Mouse (Mus musculus) urinary bladder, postnatal 10 days (tissue): ENCODE data around the gene Alx3.
A peak's percentile ranks its signal among the peaks of the same experiment; 100 is the strongest.
"Not testable (repeated sequence)": the region's sequence is repeated elsewhere in the genome, so short reads cannot be mapped to it uniquely, and the experiment has no call there.

Source experiments
- DNase-seq: peaks from one replicate; pipeline ENCODE4 v3.0.0; 2022; ENCODE audit warnings: low spot score

Alx3 gene

GRCm38 (mm10) chr3:107624424-107624823 is 29.6 kb downstream of the Alx3 start:
- no peak for DNase-seq

DNA sequence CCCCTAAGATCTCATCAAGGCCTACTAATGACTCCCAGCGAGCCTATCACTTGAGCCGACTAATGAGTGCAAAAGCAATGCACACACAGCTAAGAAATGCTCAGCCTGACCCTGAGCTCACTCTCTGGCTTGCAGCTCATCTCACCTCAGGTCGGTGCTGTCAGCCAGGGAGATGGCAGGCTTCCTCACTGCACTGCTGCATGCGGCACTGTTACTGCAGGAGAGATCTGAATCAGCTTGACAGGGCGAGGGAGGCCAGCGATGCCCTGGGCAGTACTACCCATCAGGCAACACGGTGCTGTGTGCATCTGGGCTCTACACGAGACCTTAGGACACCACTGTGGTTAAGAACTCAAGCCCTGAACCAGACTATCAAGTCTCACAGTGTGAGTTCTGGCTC is 30.7 kb downstream of the Alx3 start:
- no peak for DNase-seq

GRCm38 (mm10) chr3:107626751-107627150 is 31.9 kb downstream of the Alx3 start:
- DNase-seq, result no peak

DNA sequence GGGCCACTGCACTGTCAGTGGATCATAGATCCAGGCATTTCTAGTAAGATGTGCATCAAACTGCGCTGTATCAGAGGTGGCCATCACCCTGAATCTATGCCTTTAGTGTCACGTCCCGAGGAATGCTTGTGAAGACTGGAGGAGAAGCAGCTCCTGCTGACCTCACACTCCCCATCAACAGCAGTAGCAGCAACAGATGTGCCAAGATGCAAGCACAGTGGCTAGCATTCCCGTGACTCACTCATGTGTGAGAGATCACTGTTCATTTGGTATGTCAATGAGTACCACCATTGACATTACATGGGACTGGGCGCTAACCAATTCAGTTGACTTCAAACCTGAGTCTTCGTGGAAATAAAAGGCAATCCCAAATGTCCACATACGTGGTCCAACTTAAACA is 32.8 kb downstream of the Alx3 start:
- DNase-seq, result no peak

DNA sequence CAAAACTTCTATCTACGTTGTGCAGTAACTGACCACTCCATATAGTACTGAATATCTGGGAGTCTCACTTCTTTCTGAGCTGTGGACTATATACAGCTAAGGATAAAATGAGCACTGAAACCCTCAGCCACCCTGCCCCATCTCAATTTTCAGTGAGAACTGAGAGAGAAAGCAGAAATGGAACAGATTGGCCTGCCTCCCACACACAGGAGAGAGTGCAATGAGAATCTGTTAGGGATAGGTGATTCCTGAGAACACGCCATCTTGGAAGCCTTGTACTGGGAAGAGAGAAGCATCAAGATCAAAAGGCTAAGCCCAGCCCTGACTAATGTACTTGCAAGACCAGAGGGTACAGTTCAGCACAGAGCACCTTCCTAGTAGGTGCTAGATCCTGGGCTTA is 33.7 kb downstream of the Alx3 start:
- no peak for DNase-seq

DNA sequence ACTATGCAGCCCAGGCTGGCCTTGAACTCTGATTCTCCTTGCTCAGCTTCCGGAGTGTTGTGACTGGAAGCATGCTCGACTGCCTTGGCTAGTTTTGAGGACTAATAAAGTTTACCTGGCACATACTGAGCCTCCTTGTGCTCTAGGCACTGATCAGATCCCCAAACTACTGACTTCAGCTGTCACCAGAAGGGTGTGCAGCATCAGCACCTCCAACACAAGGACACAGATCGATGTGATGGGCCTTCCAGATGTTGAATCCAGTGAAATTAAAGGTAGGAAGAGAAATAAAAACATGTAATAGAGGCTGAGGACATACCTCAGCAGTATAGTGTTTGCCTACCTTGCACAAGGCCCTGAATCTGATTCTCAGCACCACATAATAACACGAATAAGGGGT is 34.6 kb downstream of the Alx3 start:
- no peak for DNase-seq

- DNase-seq, result no peak
Observed at GRCm38 (mm10) chr3:107630682-107631522, 36.1 kb downstream of the Alx3 start, which contains the start of gene Gm10961. Gene Gm10961 (plus strand): TSS chr3:107631322.

GRCm38 (mm10) chr3:107631523-107631958 is 36.7 kb downstream of the Alx3 start, which contains the start of gene Strip1:
Gene Strip1 (minus strand): TSS chr3:107631694.
- DNase-seq, result peak; percentile 69

- DNase-seq, result no peak
Observed at GRCm38 (mm10) chr3:107632786-107633185, 38.0 kb downstream of the Alx3 start.

- no peak for DNase-seq
Observed at GRCm38 (mm10) chr3:107633906-107634305, 39.1 kb downstream of the Alx3 start.

GRCm38 (mm10) chr3:107635836-107636235 is 41.0 kb downstream of the Alx3 start:
- DNase-seq, result no peak

GRCm38 (mm10) chr3:107636236-107636635 is 41.4 kb downstream of the Alx3 start:
- DNase-seq, result no peak

DNA sequence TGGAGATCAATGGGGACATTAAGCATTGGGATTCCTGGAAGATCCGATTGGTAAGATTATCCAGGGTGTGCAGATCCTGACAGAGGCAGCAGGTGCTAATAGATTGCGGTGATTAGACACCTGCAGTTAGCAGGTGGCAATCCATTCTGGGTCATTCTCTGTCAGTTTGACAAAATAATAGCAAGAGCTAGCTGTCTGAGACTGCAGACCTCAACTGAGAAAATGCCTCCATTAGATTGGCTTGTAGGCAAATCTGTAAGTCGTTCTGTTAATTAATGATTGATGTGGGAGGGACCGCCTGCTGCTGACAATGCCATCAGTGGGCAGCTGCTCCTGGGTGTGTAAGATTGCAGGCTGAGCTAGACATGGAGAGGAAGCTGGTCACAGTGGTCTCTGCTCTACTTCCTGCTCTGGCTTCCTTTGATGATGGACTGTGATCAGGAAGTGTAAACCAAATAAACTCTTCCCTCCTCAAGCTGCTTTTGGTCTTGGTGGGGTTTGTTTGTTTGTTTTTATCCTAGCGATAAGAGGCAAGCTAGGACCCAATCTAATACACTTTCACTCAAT is 42.9 kb downstream of the Alx3 start:
- DNase-seq, result no peak

DNA sequence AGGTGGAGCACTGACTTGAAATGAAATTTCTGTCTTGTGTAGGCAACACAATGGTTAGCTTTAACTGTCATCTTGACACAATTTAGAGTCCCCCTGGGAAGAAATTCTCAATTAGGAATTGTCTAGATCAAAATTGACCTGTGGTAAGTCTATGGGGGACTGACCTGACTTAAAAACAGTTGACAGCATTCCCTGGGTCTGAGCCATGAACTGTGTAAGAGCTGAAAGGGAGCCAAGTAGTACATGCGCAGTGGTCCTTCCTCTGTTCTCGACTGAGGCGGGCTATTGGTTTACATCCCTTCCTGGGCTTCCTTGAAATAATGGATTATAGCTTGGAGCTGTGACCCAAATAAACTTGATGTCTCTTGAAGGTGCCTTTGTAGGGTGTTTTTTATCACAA is 52.1 kb downstream of the Alx3 start:
- DNase-seq, result no peak

DNA sequence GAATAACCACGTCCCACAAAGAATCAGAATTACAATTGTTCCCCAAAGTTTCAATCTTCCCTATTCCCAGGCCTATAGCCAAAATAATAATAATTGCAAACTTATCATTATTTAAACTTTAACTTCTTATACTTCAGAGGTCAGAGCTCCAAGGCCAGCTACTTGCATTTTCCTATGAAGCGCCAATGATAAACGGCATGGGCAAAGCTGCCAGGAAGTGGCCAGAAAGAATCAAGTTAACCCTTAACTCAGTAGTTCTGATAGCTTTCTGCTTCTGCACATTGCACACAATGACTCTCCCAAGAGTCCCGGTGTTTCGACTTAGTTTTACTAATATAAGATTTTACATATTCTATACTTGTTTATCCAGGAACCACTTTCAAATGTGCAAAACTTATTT is 55.4 kb downstream of the Alx3 start:
- not testable (repeated sequence) for DNase-seq

- no peak for DNase-seq
Observed at GRCm38 (mm10) chr3:107652968-107653367, 58.1 kb downstream of the Alx3 start.

DNA sequence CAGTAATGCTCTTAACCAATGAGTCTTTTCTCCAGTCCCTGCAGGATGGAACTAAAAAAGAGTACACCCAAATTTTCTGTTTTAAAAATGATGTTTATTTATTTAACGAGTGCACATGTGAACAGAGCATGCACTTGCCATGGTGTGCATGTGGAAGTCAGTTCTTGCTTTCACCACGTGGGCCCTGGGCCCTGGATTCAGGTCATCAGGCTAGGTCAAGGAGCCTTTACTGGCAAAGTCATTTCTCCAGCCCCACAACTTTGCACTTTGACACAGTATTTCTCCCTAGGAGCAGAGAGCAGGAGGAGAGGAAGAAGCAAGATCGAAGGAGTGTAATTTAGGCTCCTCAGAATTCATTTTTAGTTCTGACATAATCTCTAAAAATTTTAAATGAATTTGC is 60.0 kb downstream of the Alx3 start:
- no peak for DNase-seq
